Mouse (Mus musculus) urinary bladder, postnatal 36 days (tissue): ENCODE results near the gene Zfp971.
"Not testable (repeated sequence)": the region's sequence is repeated elsewhere in the genome, so short reads cannot be mapped to it uniquely, and the experiment has no call there.

Source experiments
- DNase-seq, 2 experiments: peaks; one replicate each; pipeline ENCODE4 v3.0.0; 2022; ENCODE audit warnings: low spot score in 2 of 2, mixed read lengths in 1 of 2

The Zfp971 gene

GRCm38 (mm10) chr2:178023011-178023611, at the start of gene Zfp971:
Gene Zfp971 (plus strand): TSS chr2:178023284.
- DNase-seq = peak; percentile 39 to 51

DNA sequence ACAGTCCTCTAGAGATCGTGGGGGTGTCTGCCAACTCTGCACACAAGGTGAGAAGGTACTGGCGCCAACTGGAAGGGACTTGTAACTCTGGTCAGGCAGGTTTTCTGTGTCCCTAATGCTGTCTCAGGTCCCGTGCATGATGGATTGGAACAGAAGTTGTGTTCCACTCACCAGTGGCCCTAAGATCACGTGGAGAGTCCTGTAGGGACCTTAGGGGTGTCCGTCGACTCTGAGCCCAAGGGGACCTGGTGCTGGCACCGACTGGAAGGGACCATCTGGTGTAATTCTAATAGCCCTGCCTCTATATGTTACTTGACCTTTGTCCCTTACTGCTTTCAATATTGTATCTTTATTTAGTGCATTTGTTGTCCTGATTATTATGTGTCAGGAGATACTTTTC, 48.3 kb upstream of the Zfp971 start:
- not testable (repeated sequence) for DNase-seq

GRCm38 (mm10) chr2:178019486-178019885, 3.6 kb upstream of the Zfp971 start:
- DNase-seq = not testable (repeated sequence)

DNA sequence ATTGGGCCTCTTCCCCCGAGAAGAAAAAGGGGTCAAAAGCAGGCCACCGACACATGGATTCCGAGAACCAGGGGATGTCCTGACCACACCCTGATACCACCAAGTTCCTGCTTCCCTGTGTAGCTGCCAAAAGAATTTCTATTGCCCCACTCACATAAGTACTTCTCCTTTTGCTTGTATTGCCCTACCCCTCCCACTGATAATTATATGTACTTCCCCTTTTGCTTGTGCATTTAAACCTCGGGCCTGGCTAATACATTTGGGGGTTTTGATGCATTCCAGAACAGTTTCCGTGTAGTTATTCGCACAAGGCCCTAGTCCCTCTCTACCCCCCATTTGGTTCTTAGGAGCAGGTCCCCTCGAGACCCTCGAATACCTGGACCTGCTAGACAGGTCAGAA, 2.3 kb upstream of the Zfp971 start:
- DNase-seq = not testable (repeated sequence)

- not testable (repeated sequence) for DNase-seq
Measured at GRCm38 (mm10) chr2:178023861-178024260, 777 bp downstream of the Zfp971 start.

- not testable (repeated sequence) for DNase-seq
Measured at GRCm38 (mm10) chr2:178027601-178028000, 4.5 kb downstream of the Zfp971 start.

- peak; percentile 28 to 29 for DNase-seq
Measured at GRCm38 (mm10) chr2:178058195-178058594, 35.1 kb downstream of the Zfp971 start.

DNA sequence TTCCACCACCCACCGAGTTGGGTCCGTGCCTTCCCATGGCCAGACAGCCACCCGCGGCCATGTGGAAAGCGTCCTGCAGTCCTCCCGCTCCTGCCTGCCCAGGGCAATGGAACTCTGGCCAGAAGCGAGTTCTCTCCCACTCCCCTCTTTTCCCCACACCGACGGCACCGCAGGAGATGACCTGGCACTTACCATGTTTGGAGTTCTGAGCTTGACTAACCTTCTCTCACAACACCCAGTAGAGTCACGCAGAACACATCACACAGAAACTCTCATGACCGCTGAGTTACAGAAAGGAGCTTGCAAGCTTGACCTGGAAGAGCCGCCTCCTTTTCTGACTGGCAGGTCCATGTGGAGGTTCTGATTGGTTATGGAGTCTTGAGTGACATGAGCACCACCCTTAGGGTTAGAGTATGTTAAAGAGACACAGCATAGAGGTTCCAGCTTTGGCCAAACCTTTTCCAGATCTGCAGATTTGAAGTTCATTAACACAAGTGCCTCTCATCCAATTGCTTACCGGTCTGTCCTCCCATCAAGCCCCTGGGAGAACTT, 55.2 kb downstream of the Zfp971 start, which contains the start of gene Zfp931:
TSS of gene Zfp931 (minus strand) at position 311 of the 552 bp plus-strand sequence.
- not testable (repeated sequence) for DNase-seq
